Mouse (Mus musculus) heart, postnatal 0 days (tissue): ENCODE measurements around the gene Kcnn3. TPM values are rescaled to one million over a fixed set of nuclear protein-coding genes. Genes with fewer than 3 reads are reported as not detected.
A peak's percentile ranks its signal among the peaks of the same experiment; 100 is the strongest.

Source experiments
- ATAC-seq: fragments of 200-750 bp; cut with Nextera tagmentation; 2 replicates; pipeline ENCODE4 v1.8.0; 2017; ENCODE audit warnings: low read depth, moderate number of reproducible peaks, moderate library complexity; ENCODE audit not compliant: insufficient read depth
- DNase-seq: peaks from one replicate; pipeline ENCODE4 v3.0.0-alpha.2; 2016; ENCODE audit warnings: low spot score
- H3K27ac ChIP-seq: fragments of 300-500 bp; sonication (generic); 2 replicates; pipeline ENCODE4 v1.5.1; 2014; ENCODE audit warnings: low read depth, mild to moderate bottlenecking
- H3K27me3 ChIP-seq: fragments of 300-500 bp; sonication (generic); 2 replicates; pipeline ENCODE4 v1.6.1; 2014; ENCODE audit warnings: low read length, mixed read lengths; ENCODE audit not compliant: control insufficient read depth, insufficient read depth
- H3K36me3 ChIP-seq: fragments of 300-500 bp; sonication (generic); replicated peaks from 2 replicates; pipeline ENCODE4 v1.6.1; 2014; ENCODE audit warnings: low read length, mixed read lengths; ENCODE audit not compliant: control insufficient read depth, insufficient read depth
- H3K4me1 ChIP-seq: fragments of 300-500 bp; sonication (generic); 2 replicates; pipeline ENCODE4 v1.6.1; 2014; ENCODE audit warnings: antibody characterized with exemption; ENCODE audit not compliant: control insufficient read depth, insufficient read depth
- H3K4me2 ChIP-seq: fragments of 300-500 bp; sonication (generic); 2 replicates; pipeline ENCODE4 v1.6.1; 2014; ENCODE audit warnings: low read depth, mild to moderate bottlenecking, low read length, moderate library complexity
- H3K4me3 ChIP-seq: fragments of 300-500 bp; sonication (generic); 2 replicates; pipeline ENCODE4 v1.5.1; 2014; ENCODE audit warnings: low read depth, low read length
- H3K9ac ChIP-seq: fragments of 300-500 bp; sonication (generic); replicated peaks from 2 replicates; pipeline ENCODE4 v1.6.1; 2014; ENCODE audit warnings: low read depth, low read length, mixed read lengths
- H3K9me3 ChIP-seq: fragments of 300-500 bp; sonication (generic); replicated peaks from 2 replicates; pipeline ENCODE4 v1.6.1; 2016; ENCODE audit warnings: low read length; ENCODE audit not compliant: control insufficient read depth
- CTCF ChIP-seq: IDR thresholded peaks from 2 replicates; pipeline ENCODE4 v1.5.1; 2016; ENCODE audit warnings: antibody characterized with exemption, control low read depth, low read depth
- EP300 ChIP-seq: IDR thresholded peaks from 2 replicates; pipeline ENCODE4 v1.6.1; 2016; ENCODE audit warnings: antibody characterized with exemption, low read depth
- WGBS: fragments of 180-500 bp; shearing (Covaris S2); extraction: QIAGEN DNeasy Blood & Tissue Kit; methylation state at CpG from one replicate; pipeline ENCODE4 v1.1.7; 2014; 5-methylcytosine and 5-hydroxymethylcytosine counted together
- polyA plus RNA-seq: library from polyadenylated mRNA; unstranded; fragments of >200 nt; fragmentation: Nextera tagmentation; extraction: Ambion mirVana; gene quantifications from 2 replicates; pipeline ENCODE4 v1.2.1, GENCODE M21; 2015
- total RNA-seq: library from RNA; depleted of rRNA; stranded (reverse); fragments of >200 nt; gene quantifications from 2 replicates; pipeline ENCODE4 v1.2.3, GENCODE M21; 2014; ENCODE audit warnings: low replicate concordance

Gene Kcnn3
- total and polyA plus RNA-seq, 2 experiments from 2014 or later: 1.5 to 4.7 TPM

DNA sequence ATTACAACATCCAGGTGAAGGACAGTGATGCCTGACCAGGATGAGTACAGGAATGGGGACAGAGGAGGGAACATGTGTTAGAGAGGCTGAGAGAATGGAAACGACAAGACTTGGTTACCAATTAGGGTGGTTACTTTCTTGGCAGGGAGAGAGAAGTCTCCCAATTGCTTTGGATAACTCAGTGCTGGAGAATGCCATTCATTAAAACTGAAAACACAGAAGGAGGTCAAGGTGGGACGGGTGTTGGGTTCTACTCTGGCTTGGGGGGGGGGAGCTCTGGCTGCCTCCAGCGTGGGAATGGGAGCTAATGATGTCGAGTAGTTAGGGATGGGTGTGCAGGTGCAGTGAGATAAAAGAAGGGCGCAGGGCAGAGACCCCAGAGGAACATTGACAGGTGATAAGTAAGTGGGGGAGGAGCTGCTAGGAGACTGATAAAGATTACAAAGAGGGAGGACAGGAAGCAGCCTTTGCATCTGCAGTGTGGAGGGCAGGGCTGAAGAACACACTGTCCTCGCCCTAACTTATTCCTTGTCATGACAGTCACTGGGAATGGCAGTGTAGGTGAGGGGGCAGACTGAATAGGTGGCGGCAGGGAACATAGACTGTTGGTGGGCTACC, 49.9 kb downstream of the Kcnn3 start:
- 18% methylated on average over 7 of the region's 7 CpGs for WGBS
- no peak for TF ChIP-seq CTCF
- no peak for TF ChIP-seq EP300
- H3K4me2 ChIP-seq: no peak overlapping the region
- 0 out of 2 replicates have a peak, but pooled peaks cover 4% of the 10 kb centered on the region for H3K27me3 ChIP-seq
- no peak overlapping the region for H3K27ac ChIP-seq
- no peak overlapping the region for H3K4me3 ChIP-seq
- H3K9ac ChIP-seq: no peak overlapping the region
- H3K4me1 ChIP-seq: no peaks in the 10 kb centered on the region
- ATAC-seq (no peak), DNase-seq (no peak)
- no peaks in the 10 kb centered on the region for H3K36me3 ChIP-seq
- no peaks in the 10 kb centered on the region for H3K9me3 ChIP-seq

DNA sequence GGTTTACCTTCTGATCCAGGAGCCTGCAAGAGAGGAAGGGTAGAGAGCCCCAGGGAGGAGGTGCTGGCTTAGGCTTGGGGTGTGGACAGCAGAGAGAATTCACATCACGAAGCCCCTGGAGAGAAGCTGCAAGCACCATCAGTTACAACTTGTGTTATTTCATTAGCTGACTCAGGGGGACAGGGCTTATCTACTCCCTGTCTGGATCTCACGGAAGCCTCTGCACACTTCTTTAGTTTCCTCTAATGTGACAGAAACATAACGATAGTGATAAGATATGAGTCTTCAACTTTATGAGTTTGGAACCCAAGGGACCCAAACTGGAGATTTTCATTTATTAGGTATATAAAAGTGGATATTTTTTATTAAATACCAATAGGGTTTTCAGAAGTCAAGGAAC, 50.4 kb downstream of the Kcnn3 start:
- H3K9me3 ChIP-seq: no peaks in the 10 kb centered on the region; the same call in 1 of the 2 replicates
- no peak overlapping the region for H3K27ac ChIP-seq
- H3K27me3 ChIP-seq: 0 out of 2 replicates have a peak, but pooled peaks cover 4% of the 10 kb centered on the region
- ATAC-seq: no peak
- H3K36me3 ChIP-seq: no peaks in the 10 kb centered on the region
- no peak overlapping the region for H3K4me3 ChIP-seq
- H3K4me2 ChIP-seq: no peak overlapping the region
- TF ChIP-seq EP300 (no peak), CTCF (no peak)
- 23% methylated on average over 3 of the region's 3 CpGs for WGBS
- no peak for DNase-seq
- H3K4me1 ChIP-seq: no peaks in the 10 kb centered on the region
- no peak overlapping the region for H3K9ac ChIP-seq

DNA sequence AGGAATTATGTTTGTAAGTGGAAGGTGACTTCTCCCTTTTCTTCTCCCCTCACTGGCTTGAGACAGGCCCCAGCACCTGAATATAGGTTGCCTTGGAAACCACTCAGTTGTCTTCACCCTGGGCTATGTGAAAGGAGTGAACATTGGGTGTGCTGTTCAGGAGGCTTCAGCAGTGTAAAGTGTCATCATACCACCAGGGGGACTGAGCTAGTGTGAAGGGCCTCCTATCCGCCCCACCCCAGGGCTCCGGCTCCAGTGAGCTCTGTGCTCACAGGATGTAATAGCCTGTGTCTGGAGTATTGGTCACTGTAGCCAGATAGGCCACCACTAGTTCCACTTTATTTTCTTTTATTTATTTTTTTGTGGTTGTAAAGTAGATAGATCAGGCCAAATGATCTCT, 54.3 kb downstream of the Kcnn3 start:
- Histone ChIP-seq H3K4me2 (no peak overlapping the region), H3K9ac (no peak overlapping the region), H3K4me1 (no peaks in the 10 kb centered on the region), H3K4me3 (no peak overlapping the region), H3K27ac (no peak overlapping the region), H3K36me3 (no peaks in the 10 kb centered on the region), H3K9me3 (no peaks in the 10 kb centered on the region; the same call in 1 of the 2 replicates), H3K27me3 (0 out of 2 replicates have a peak, but pooled peaks cover 4% of the 10 kb centered on the region)
- no peak for DNase-seq
- 39% methylated on average over 2 of the region's 2 CpGs for WGBS
- TF ChIP-seq EP300 (no peak), CTCF (peak; percentile 38)
- ATAC-seq: no peak

- H3K36me3 ChIP-seq: no peaks in the 10 kb centered on the region
- H3K9ac ChIP-seq: no peak overlapping the region
- no peaks in the 10 kb centered on the region; the same call in 1 of the 2 replicates for H3K9me3 ChIP-seq
- WGBS: 87% methylated on average over 6 of the region's 6 CpGs
- no peaks in the 10 kb centered on the region for H3K4me1 ChIP-seq
- H3K4me3 ChIP-seq: no peak overlapping the region
- ATAC-seq (no peak), DNase-seq (no peak)
- no peak overlapping the region for H3K27ac ChIP-seq
- TF ChIP-seq EP300 (no peak), CTCF (no peak)
- H3K27me3 ChIP-seq: no peaks in the 10 kb centered on the region
- no peak overlapping the region for H3K4me2 ChIP-seq
These were observed 56.4 kb downstream of the Kcnn3 start for GRCm38 (mm10) chr3:89576381-89576780.

DNA sequence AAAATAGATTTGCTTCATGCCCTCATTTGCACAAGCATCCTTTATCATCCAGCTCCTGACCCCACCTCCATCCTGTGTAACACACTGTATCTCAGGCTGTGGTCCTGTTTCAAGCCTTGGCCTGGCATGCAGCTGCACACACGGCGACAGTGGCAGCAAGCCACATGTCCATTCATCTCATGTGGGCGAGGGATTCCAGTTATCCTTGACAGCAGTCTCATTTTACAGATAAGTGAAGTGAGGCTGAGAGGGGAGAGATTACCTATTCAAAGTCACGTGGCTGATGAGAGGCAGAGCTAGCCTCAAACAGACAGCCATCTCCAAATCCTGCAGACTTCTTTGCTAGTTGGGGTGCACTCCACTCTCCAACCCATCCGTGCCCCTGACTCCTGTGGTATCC, 57.2 kb downstream of the Kcnn3 start:
- no peaks in the 10 kb centered on the region; the same call in 1 of the 2 replicates for H3K9me3 ChIP-seq
- H3K27me3 ChIP-seq: no peaks in the 10 kb centered on the region
- H3K9ac ChIP-seq: no peak overlapping the region
- ATAC-seq (no peak), DNase-seq (no peak)
- WGBS: 41% methylated on average over 5 of the region's 5 CpGs
- TF ChIP-seq EP300 (no peak), CTCF (no peak)
- H3K4me3 ChIP-seq: no peak overlapping the region
- no peak overlapping the region for H3K4me2 ChIP-seq
- H3K4me1 ChIP-seq: no peaks in the 10 kb centered on the region
- H3K36me3 ChIP-seq: no peaks in the 10 kb centered on the region
- no peak overlapping the region for H3K27ac ChIP-seq

DNA sequence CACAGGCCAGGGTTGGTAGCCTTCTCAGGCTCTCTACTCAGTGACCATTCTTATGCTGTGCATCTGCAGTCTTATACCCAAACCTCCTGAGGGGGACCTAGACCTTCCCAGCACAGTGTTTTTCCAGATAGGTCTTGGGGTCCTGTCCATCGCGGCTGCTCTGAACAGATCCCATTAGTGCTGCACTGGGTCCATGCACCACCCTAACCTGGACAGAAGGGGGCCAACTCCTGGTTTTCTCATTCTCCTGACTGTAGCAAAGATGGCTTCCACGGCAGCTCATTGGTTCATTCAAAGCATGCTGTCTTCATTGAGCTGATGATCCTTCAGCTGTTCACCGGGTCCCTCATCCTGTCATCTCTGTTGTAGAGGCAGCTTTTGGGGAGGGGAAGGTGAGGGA, 58.1 kb downstream of the Kcnn3 start:
- H3K9ac ChIP-seq: no peak overlapping the region
- TF ChIP-seq EP300: no peak
- TF ChIP-seq CTCF: no peak
- no peak overlapping the region for H3K4me2 ChIP-seq
- ATAC-seq: no peak
- no peak for DNase-seq
- no peak overlapping the region for H3K4me3 ChIP-seq
- H3K9me3 ChIP-seq: no peaks in the 10 kb centered on the region; the same call in 1 of the 2 replicates
- WGBS: 68% methylated on average over 4 of the region's 4 CpGs
- H3K27ac ChIP-seq: no peak overlapping the region
- H3K4me1 ChIP-seq: no peaks in the 10 kb centered on the region
- no peaks in the 10 kb centered on the region for H3K36me3 ChIP-seq
- H3K27me3 ChIP-seq: no peaks in the 10 kb centered on the region
